Comparison of ENCODE assay signal across 33 mouse cellular contexts in the genomic region with DNA sequence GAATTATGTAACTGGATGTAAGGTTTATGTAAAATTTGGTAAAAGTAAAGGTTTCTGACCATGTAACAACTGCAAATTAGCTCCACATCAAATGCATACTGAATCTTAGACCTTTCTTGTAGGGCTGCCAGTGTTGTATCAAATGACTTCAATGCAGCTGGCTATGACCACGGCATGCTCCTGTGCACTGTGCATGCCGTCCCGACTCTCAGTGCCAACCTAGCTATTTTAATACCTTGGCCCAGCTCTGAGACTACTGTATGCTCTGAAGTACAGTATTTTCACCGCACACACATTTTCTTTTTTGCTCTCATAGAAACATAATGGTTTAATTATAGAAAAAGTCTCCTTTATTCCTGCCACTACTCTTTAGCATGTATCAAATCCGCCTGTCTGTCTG. TPM values are rescaled to one million over a fixed set of nuclear protein-coding genes. Genes with fewer than 3 reads are reported as not detected.
DNase-seq lines count a peak whose midpoint lies in the region; ATAC-seq lines count a peak whose summit lies in the region.
"Had no signal": no experiment of that assay in that cellular context is flagged by ENCODE, and none has a peak within 500 bp of the region (broad histone marks: within the 10 kb centered on the region; RNA-seq: fewer than 3 reads in every experiment).

No protein-coding gene starts in this region.

- H3K4me2 ChIP-seq in forebrain, embryonic 16.5 days (ENCODE audit: low read length): no peak overlapping the region
- H3K4me2 ChIP-seq in forebrain, embryonic 11.5 days (ENCODE audit: low read depth, low read length, severe bottlenecking): no peak overlapping the region
- no peak overlapping the region for H3K4me2 ChIP-seq in heart, embryonic 16.5 days (ENCODE audit: low read depth, low read length)
- H3K4me2 ChIP-seq: embryonic facial prominence, embryonic 13.5 days; limb, embryonic 12.5 days; liver, embryonic 15.5 days; lung, embryonic 14.5 days; stomach, embryonic 15.5 days had no signal

- no peaks in the 10 kb centered on the region for H3K9me3 ChIP-seq in forebrain, embryonic 16.5 days (ENCODE audit: control insufficient read depth, low read length)
- no peaks in the 10 kb centered on the region for H3K9me3 ChIP-seq in forebrain, embryonic 11.5 days (ENCODE audit: control insufficient read depth, low read length)
- H3K9me3 ChIP-seq in heart, embryonic 16.5 days (replicated peaks; ENCODE audit: control insufficient read depth, low read length): no peaks in the 10 kb centered on the region
- H3K9me3 ChIP-seq: embryonic facial prominence, embryonic 13.5 days; limb, embryonic 12.5 days; liver, embryonic 15.5 days; stomach, embryonic 15.5 days had no signal

- no peaks in the 10 kb centered on the region for H3K27me3 ChIP-seq in forebrain, embryonic 16.5 days (replicated peaks; ENCODE audit: control insufficient read depth, insufficient read depth, low read length)
- H3K27me3 ChIP-seq in forebrain, embryonic 11.5 days (ENCODE audit: control insufficient read depth, insufficient read depth, low read length): no peaks in the 10 kb centered on the region
- no peaks in the 10 kb centered on the region for H3K27me3 ChIP-seq in heart, embryonic 16.5 days (ENCODE audit: control insufficient read depth, insufficient read depth, low read length)
- H3K27me3 ChIP-seq: embryonic facial prominence, embryonic 13.5 days; limb, embryonic 12.5 days; liver, embryonic 15.5 days; Patski; stomach, embryonic 15.5 days had no signal

- no peak overlapping the region for H3K4me3 ChIP-seq in forebrain, embryonic 16.5 days (replicated peaks; ENCODE audit: low read length)
- H3K4me3 ChIP-seq in forebrain, embryonic 11.5 days (ENCODE audit: low read depth, low read length): no peak overlapping the region
- H3K4me3 ChIP-seq in heart, embryonic 16.5 days (ENCODE audit: low read length): no peak overlapping the region
- H3K4me3 ChIP-seq: embryonic facial prominence, embryonic 13.5 days; layer of hippocampus, adult 2 months; left cerebral cortex, adult 2 months; limb, embryonic 12.5 days; liver, embryonic 15.5 days; stomach, embryonic 15.5 days had no signal

- no peak overlapping the region for H3K9ac ChIP-seq in forebrain, embryonic 16.5 days (replicated peaks; ENCODE audit: low read depth, low read length)
- no peak overlapping the region for H3K9ac ChIP-seq in forebrain, embryonic 11.5 days (ENCODE audit: low read length)
- no peak overlapping the region for H3K9ac ChIP-seq in heart, embryonic 16.5 days (ENCODE audit: low read length)
- H3K9ac ChIP-seq: embryonic facial prominence, embryonic 13.5 days; limb, embryonic 12.5 days; liver, embryonic 15.5 days; lung, embryonic 14.5 days; stomach, embryonic 15.5 days had no signal

- intact Hi-C loops in heart, postnatal 36 days (cut with DNase I): loop anchor here (5.0 kb wide), 1 partner anchor 216 kb away; no protein-coding TSS in a partner anchor

- DNase-seq in forebrain, embryonic 11.5 days (ENCODE audit: low spot score): no peak
- peak; percentile 91 for DNase-seq in heart, adult 11 months
- no peak for DNase-seq in heart, postnatal 4 days
- DNase-seq in heart, postnatal 36 days: no peak
- no peak for DNase-seq in right cerebral cortex, postnatal 25 days
- DNase-seq: adrenal gland, postnatal 10 days; cerebellum, adult 11-12 months; cerebellum, adult 9-11 months; embryo, embryonic 11 days; kidney, adult 2 months; kidney, postnatal 36 days; lung, embryonic 14.5 days; lung, postnatal 14 days; midbrain, embryonic 14.5 days had no signal

- H3K4me1 ChIP-seq in forebrain, embryonic 16.5 days (replicated peaks; ENCODE audit: control insufficient read depth, insufficient read depth, low read length): no peaks in the 10 kb centered on the region
- no peaks in the 10 kb centered on the region for H3K4me1 ChIP-seq in forebrain, embryonic 11.5 days (replicated peaks; ENCODE audit: control insufficient read depth, insufficient read depth, low read length)
- H3K4me1 ChIP-seq in heart, embryonic 16.5 days (ENCODE audit: control insufficient read depth, insufficient read depth, low read length): peaks cover 10% of the 10 kb centered on the region
- H3K4me1 ChIP-seq: limb, embryonic 12.5 days had no signal

- peak; percentile 74 for ATAC-seq in forebrain, embryonic 16.5 days
- no peak for ATAC-seq in forebrain, embryonic 11.5 days (replicated peaks; ENCODE audit: low FRiP score)
- peak; percentile 83 for ATAC-seq in heart, embryonic 16.5 days (replicated peaks; ENCODE audit: extremely low read depth, insufficient read depth, low FRiP score)
- ATAC-seq: hindbrain, embryonic 16.5 days; Patski had no signal

- WGBS in forebrain, embryonic 16.5 days: 45% methylated on average over 5 of the region's 5 CpGs
- WGBS in forebrain, embryonic 11.5 days: 89% methylated on average over 5 of the region's 5 CpGs
- WGBS in heart, embryonic 16.5 days: 54% methylated on average over 5 of the region's 5 CpGs

- no peaks in the 10 kb centered on the region for H3K36me3 ChIP-seq in forebrain, embryonic 16.5 days (ENCODE audit: control insufficient read depth, insufficient read depth)
- H3K36me3 ChIP-seq in forebrain, embryonic 11.5 days (ENCODE audit: control insufficient read depth, insufficient read depth, low read length): no peaks in the 10 kb centered on the region
- no peaks in the 10 kb centered on the region for H3K36me3 ChIP-seq in heart, embryonic 16.5 days (ENCODE audit: control insufficient read depth, insufficient read depth)
- H3K36me3 ChIP-seq: embryonic facial prominence, embryonic 13.5 days; limb, embryonic 12.5 days; liver, embryonic 15.5 days; stomach, embryonic 15.5 days had no signal

- peak overlapping the region; percentile 60 for H3K27ac ChIP-seq in forebrain, embryonic 16.5 days (ENCODE audit: low read length)
- H3K27ac ChIP-seq in forebrain, embryonic 11.5 days (ENCODE audit: low read depth, low read length): no peak overlapping the region
- H3K27ac ChIP-seq in heart, embryonic 16.5 days (ENCODE audit: low read length): 0 out of 2 replicates have a peak overlapping the region, but pooled peaks have one; percentile 43
- H3K27ac ChIP-seq: embryonic facial prominence, embryonic 13.5 days; layer of hippocampus, adult 2 months; left cerebral cortex, adult 2 months; limb, embryonic 12.5 days; liver, embryonic 15.5 days; stomach, embryonic 15.5 days had no signal

RNA-seq across cellular contexts. Expression of a gene that starts 31.9 kb away (rescaled TPM):
- not detected in 2 replicates for polyA plus RNA-seq in forebrain, embryonic 16.5 days (2015; fragmentation: Nextera tagmentation; extraction: Ambion mirVana)
- polyA plus RNA-seq in forebrain, embryonic 11.5 days (2014; fragmentation: Nextera tagmentation; extraction: Ambion mirVana): not detected in 2 replicates
- total RNA-seq in heart, postnatal 4 days (2021): not detected
- 0.71 TPM in 1 of 2 replicates, not detected in the other for polyA plus RNA-seq in heart, embryonic 16.5 days (2015; fragmentation: Nextera tagmentation; extraction: Ambion mirVana)
- not detected for total RNA-seq in heart, postnatal 36 days (2021)
- total RNA-seq: adrenal gland, postnatal 10 days; hematopoietic stem cell, adult 5-6 weeks; layer of hippocampus, adult 2 months; layer of hippocampus, postnatal 14 days; left cerebral cortex, adult 2 months; left cerebral cortex, postnatal 25 days; liver, adult 2 months; MEL; monocyte, adult 5-6 weeks had no signal
- polyA plus RNA-seq: embryonic facial prominence, embryonic 13.5 days; intestine, embryonic 14.5 days; kidney, adult 2 months; kidney, embryonic 16.5 days; limb, embryonic 12.5 days; liver, adult 2 months; liver, embryonic 15.5 days; lung, embryonic 14.5 days; midbrain, embryonic 14.5 days; neural tube, embryonic 14.5 days had no signal
